Mouse (Mus musculus) WW6 (cell line): ENCODE results near the gene Nup37.

Source experiments
- DNase-seq: peaks from one replicate; pipeline ENCODE4 v3.0.0-alpha.2; 2013; ENCODE audit warnings: low read depth, low spot score

Nup37 gene

DNA sequence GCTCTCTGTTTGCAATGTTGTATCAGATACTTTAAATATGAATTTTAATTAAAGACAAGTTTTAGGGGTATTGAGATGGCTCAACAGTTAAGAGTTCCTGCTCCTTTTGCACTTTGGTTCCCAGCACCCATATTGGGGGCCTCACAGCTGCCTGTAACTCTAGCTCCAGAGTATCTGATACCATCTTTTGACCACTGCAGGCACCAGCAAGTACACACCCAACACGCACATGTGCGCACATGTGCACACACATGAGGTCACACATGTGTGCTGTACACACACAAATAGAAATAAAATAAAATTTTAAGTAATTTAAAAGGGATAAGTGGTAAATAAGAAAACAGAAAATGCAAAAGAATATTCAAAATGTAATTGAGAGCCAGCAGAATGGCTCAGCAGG, 81.2 kb downstream of the Nup37 start:
- DNase-seq: no peak
